19 mouse cellular contexts compared by ENCODE assay signal in genomic region chr2:90470122-90470521, GRCm38 (mm10).
DNase-seq lines count a peak whose midpoint lies in the region; ATAC-seq and TF ChIP-seq lines count a peak whose summit lies in the region.
"Had no signal": no experiment of that assay in that cellular context is flagged by ENCODE, and none has a peak within 500 bp of the region (broad histone marks: within the 10 kb centered on the region; RNA-seq: fewer than 3 reads in every experiment).

No protein-coding gene starts in this region.

- H3K27me3 ChIP-seq in limb, embryonic 14.5 days (ENCODE audit: control insufficient read depth, insufficient read depth, low read length): no peaks in the 10 kb centered on the region
- H3K27me3 ChIP-seq in limb, embryonic 10.5 days (ENCODE audit: low read depth, poor library complexity, severe bottlenecking): no peaks in the 10 kb centered on the region
- no peaks in the 10 kb centered on the region for H3K27me3 ChIP-seq in neural tube, embryonic 15.5 days (replicated peaks)
- H3K27me3 ChIP-seq: embryonic facial prominence, embryonic 13.5 days; forebrain, embryonic 13.5 days; hindbrain, embryonic 12.5 days; limb, embryonic 12.5 days; neural tube, embryonic 12.5 days had no signal

- intact Hi-C loops in heart, postnatal 10 days (cut with DNase I): no loop called here

- peak overlapping the region; percentile 21; the same call in 1 of the 2 replicates for H3K9ac ChIP-seq in limb, embryonic 14.5 days (ENCODE audit: low read depth, low read length, severe bottlenecking)
- H3K9ac ChIP-seq in neural tube, embryonic 15.5 days (replicated peaks): no peak overlapping the region
- H3K9ac ChIP-seq: embryonic facial prominence, embryonic 13.5 days; forebrain, embryonic 13.5 days; hindbrain, embryonic 12.5 days; limb, embryonic 12.5 days; neural tube, embryonic 12.5 days had no signal

- H3K4me2 ChIP-seq in limb, embryonic 14.5 days (replicated peaks; ENCODE audit: low read depth, low read length, severe bottlenecking): no peak overlapping the region
- no peak overlapping the region for H3K4me2 ChIP-seq in neural tube, embryonic 15.5 days
- H3K4me2 ChIP-seq: embryonic facial prominence, embryonic 13.5 days; forebrain, embryonic 13.5 days; hindbrain, embryonic 12.5 days; limb, embryonic 12.5 days; neural tube, embryonic 12.5 days had no signal

- DNase-seq in adrenal gland, postnatal 25 days: peak; percentile 37
- no peak for DNase-seq in adrenal gland, adult 18-20 months (ENCODE audit: low spot score in 2 of 2)
- peak; percentile 26 to 37 for DNase-seq in heart, postnatal 10 days
- DNase-seq in heart, adult 11 months: no peak
- no peak for DNase-seq in limb, embryonic 14.5 days (ENCODE audit: low spot score)
- no peak for DNase-seq in limb, embryonic 10.5 days (ENCODE audit: low spot score)
- peak; percentile 42 for DNase-seq in NIH3T3 (ENCODE audit: low read depth)
- DNase-seq: cerebellum, postnatal 14 days; gastrocnemius, postnatal 25 days; kidney, adult 9 months; lung, adult 2 months; midbrain, embryonic 14.5 days; thymus, adult 2 months had no signal

- 38% methylated on average over 6 of the region's 6 CpGs for WGBS in limb, embryonic 14.5 days
- WGBS in limb, embryonic 10.5 days: 48% methylated on average over 6 of the region's 6 CpGs
- 56% methylated on average over 6 of the region's 6 CpGs for WGBS in neural tube, embryonic 15.5 days

- no peak overlapping the region for H3K4me3 ChIP-seq in limb, embryonic 14.5 days (replicated peaks; ENCODE audit: low read length)
- no peak overlapping the region for H3K4me3 ChIP-seq in limb, embryonic 10.5 days
- no peak overlapping the region for H3K4me3 ChIP-seq in neural tube, embryonic 15.5 days (replicated peaks)
- H3K4me3 ChIP-seq: embryonic facial prominence, embryonic 13.5 days; forebrain, embryonic 13.5 days; hindbrain, embryonic 12.5 days; limb, embryonic 12.5 days; neural tube, embryonic 12.5 days had no signal

- no peak overlapping the region for H3K27ac ChIP-seq in limb, embryonic 14.5 days (replicated peaks; ENCODE audit: low read depth, low read length)
- no peak overlapping the region for H3K27ac ChIP-seq in limb, embryonic 10.5 days
- H3K27ac ChIP-seq in neural tube, embryonic 15.5 days (replicated peaks): no peak overlapping the region
- H3K27ac ChIP-seq: embryonic facial prominence, embryonic 13.5 days; forebrain, embryonic 13.5 days; hindbrain, embryonic 12.5 days; limb, embryonic 12.5 days; neural tube, embryonic 12.5 days had no signal

- H3K36me3 ChIP-seq in limb, embryonic 14.5 days (ENCODE audit: control insufficient read depth, insufficient read depth, low read length): no peaks in the 10 kb centered on the region
- no peaks in the 10 kb centered on the region for H3K36me3 ChIP-seq in limb, embryonic 10.5 days
- H3K36me3 ChIP-seq in neural tube, embryonic 15.5 days: peaks cover 16% of the 10 kb centered on the region
- H3K36me3 ChIP-seq: embryonic facial prominence, embryonic 13.5 days; hindbrain, embryonic 12.5 days; limb, embryonic 12.5 days; neural tube, embryonic 12.5 days had no signal

- TF ChIP-seq POLR2A in limb, embryonic 14.5 days (IDR thresholded peaks at IDR 0.05; ENCODE audit: borderline replicate concordance, extremely low read depth, insufficient read depth, insufficient read length): no peak

- ATAC-seq in limb, embryonic 14.5 days (ENCODE audit: low FRiP score, low read depth): peak; percentile 50; the same call in 1 of the 2 replicates
- ATAC-seq in neural tube, embryonic 15.5 days (ENCODE audit: low FRiP score): no peak
- ATAC-seq: forebrain, embryonic 13.5 days had no signal

- H3K9me3 ChIP-seq in limb, embryonic 14.5 days (ENCODE audit: control insufficient read depth, low read length): no peaks in the 10 kb centered on the region
- H3K9me3 ChIP-seq in limb, embryonic 10.5 days (replicated peaks): no peaks in the 10 kb centered on the region
- H3K9me3 ChIP-seq in neural tube, embryonic 15.5 days (replicated peaks): no peaks in the 10 kb centered on the region
- H3K9me3 ChIP-seq: embryonic facial prominence, embryonic 13.5 days; forebrain, embryonic 13.5 days; hindbrain, embryonic 12.5 days; limb, embryonic 12.5 days; neural tube, embryonic 12.5 days had no signal

- H3K4me1 ChIP-seq in limb, embryonic 14.5 days (ENCODE audit: control insufficient read depth, insufficient read depth, low read length): 0 out of 2 replicates have a peak, but pooled peaks cover 3% of the 10 kb centered on the region
- peaks cover under 1% of the 10 kb centered on the region; the same call in 1 of the 2 replicates for H3K4me1 ChIP-seq in limb, embryonic 10.5 days
- H3K4me1 ChIP-seq in neural tube, embryonic 15.5 days: peaks cover 7% of the 10 kb centered on the region

Comparison
In these comparisons a context has a peak if more than half of its experiments do, and no peak if none do; other contexts are left out.
1. DNase-seq: peak in adrenal gland, postnatal 25 days (single experiment), heart, postnatal 10 days (2 of 2) and NIH3T3 (single experiment); none in adrenal gland, adult 18-20 months (0 of 2), heart, adult 11 months (single experiment), limb, embryonic 14.5 days (single experiment) and limb, embryonic 10.5 days (single experiment).